Mouse (Mus musculus) CD4-positive, CD25-positive, alpha-beta regulatory T cell, adult 2 months (primary cell): ENCODE data around the gene Pknox2.

Experiments
- DNase-seq: peaks from one replicate; pipeline ENCODE4 v3.0.0-alpha.2; 2012; ENCODE audit warnings: low read depth, low spot score

Gene Pknox2

DNA sequence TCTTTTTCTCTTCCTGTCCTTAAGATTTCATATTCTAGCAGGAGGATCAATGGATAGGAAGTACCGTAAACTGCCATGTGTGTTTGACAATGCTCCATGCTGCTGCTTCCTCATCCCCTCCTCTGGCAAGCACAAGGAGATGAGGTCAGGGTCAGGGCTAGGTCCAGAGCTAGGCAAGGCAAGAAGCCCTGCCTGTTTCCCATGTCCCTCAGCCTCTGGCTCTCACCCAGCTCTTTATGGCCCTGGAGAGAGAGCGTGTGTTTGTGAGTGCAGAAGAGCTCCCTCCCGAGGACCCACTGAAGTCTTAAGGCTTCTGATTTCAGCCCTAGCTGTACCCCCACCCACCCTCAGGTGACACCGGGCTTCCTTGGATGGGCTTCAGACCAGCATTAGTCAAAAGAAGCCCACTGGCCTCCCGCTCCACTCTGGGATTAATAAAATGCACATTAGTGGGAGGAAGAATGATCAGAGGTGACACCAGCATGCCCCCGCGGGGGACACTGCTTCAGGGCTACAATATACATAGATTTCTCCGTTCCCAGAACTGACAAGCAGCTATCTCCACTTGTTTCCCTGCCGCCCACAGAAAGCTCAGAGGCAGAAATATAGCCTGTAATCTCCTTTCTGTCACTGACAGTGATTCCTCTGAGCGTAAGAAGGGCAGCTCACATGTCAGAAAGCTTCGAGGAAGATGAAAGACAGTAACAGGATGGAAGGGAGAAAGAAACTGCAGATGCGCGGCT is 156.4 kb downstream of the Pknox2 start:
- no peak for DNase-seq

DNA sequence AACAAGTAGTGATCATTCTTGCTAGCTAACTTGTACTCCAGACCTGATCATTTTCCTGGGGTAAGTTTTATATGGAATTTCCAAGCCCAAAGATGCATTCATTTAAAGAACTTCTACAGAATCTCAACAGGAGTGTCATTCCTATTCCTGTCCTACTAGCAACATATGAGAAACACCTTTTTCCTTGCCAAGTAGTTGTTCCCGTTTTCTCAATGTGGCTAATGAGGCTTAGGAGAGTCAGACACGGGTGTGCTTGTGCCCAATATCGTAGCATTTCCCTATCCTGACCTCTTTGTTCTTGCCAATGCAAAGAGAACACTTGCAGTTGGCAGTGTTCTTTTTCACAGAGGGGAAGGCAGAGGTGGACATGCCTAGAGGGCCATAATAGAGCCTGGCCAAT is 157.2 kb downstream of the Pknox2 start:
- DNase-seq = no peak

DNA sequence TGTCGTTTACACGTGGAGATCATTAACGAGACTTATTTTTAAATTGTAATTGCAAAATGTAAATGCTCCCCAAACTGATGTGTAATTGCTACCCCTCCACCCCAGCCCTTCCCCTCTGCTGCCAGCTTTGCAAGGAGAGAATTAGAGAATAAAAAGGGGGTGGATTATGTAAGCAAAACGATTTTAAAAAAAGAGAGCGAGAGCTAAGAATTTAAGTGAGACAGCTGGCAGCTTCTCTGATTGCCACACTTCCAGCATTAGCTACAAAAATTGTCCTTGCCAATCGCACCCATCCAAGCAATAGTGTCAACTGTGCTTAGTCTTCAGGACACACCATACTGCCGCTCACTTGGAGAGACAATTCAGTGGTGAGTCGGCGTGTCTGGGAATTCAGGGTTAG is 162.0 kb downstream of the Pknox2 start:
- DNase-seq = no peak

DNA sequence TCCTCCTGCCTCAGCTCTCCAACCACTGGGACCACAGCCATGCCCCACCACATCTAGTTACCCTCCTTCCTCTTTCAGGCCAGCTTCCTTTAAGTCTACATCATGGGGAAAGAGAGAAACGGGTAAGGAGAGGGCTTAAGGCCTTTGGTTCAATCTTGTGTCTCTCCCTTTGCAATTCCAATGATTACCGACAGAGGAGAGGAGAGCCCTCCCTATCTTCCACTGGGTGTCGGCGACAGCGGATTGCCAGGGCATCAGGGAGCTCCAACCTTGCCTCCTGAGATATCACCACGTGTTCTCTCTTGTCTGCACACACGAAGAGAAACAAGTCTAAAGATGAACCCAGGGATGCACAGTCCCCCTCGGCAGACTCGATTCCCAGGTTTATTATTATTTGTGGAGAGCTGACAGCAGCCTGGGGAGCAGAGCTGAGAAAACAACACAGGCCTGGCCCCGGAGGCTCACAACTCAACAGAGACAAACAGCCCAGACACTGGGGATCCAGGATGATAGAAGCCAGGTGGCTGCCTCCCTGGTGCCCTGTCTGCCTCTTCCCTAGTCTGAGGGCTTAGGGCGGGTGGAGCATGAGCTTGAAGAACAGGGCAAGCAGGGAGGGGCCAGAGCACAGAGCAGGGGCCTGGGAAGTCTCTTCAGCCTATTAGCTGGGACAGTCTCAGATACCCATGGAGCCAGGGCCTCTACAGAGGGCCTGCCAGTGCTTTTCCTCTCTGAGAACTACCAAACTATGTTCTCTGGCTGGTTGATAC is 170.4 kb downstream of the Pknox2 start:
- no peak for DNase-seq

DNA sequence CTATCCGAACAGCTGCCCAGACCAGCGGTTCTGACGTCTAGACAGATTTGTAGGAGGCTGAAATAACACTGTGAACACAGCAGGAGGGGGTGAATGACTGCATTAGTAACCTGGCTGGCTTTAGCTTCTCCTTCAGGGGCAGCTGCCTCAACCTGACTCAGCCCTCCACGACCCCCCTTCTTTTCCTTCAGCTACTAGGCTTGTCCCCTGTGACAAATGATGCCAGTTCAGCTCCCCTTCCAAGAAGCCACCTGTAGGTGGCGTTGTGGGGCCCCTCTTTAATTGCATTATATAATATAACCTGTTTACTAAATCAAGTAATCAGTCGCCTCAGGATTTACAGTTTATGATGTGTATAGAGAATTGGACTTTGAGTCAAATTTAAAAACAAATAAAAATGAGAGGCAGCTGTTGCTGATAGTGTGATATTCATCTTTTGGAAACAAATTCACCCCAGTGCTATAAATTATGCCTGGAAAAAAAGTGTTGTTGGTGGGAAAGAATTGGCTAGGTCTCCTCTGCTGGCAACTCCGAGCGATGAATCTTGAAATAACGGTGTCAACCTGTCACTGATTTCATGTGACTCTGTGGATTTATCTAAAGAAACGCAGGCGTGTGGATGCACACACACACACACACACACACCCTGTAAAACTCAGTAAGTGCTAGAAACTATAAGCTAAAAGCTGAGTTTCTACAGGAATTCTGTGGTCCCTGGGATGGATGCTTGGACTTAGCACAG is 173.6 kb downstream of the Pknox2 start:
- DNase-seq = no peak

DNA sequence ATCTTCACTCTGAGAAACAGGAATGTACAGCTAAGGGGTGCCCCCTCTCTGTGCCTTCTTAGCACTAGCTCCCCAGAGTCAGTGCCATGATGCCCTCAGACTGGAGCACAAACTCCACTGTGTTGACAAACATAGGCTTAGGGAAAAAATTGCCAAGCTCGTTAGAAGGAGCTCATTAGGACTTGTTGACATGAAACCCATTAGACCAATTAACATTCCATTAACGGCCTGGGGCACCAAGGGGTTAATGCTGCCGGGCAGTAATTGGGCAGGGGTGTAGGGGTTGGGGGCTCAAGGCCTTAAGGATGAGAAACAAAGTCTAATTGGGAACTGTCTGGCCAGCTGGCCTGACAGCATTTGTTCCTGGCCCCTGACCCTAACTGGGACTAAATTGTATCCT is 175.1 kb downstream of the Pknox2 start:
- DNase-seq = no peak

DNA sequence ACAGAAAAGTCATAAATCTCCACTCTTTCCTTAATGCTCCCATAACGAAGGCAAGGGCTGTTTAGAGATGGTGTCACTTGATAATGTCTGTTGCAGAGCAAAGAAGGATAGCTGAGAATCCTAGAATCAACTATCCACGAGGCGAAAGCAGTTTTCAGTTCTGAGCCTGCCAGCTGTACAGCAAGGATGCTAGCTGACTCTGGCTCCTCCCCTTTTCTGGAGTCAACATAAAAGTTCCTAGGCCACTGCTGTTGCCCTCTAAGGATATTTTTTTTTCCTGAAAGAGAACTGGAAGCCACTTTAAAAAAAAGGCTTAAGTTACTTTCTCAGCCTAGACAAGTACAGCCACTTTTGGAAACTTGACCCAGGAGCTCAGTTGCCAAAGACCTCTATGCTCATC is 176.1 kb downstream of the Pknox2 start:
- no peak for DNase-seq

DNA sequence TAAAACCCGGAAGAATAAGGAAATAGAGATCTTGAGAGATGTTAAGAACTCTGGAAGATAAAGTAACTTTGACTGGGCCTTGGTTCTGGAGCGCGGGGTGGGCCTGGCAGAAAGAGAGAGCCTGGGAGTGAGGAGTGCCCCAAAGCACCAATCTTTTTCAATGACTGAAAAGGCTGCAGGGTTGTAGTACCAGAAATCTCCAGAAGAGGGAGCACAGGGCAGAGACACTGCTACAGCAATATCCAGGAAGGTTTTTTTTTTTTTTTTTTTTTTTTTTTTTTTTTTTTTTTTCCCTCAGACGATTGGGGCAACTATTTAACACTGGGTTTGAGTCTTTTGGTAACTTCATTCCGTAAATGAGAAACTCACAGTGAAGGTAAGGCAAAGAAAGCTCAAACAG is 176.6 kb downstream of the Pknox2 start:
- DNase-seq = peak; percentile 79

DNA sequence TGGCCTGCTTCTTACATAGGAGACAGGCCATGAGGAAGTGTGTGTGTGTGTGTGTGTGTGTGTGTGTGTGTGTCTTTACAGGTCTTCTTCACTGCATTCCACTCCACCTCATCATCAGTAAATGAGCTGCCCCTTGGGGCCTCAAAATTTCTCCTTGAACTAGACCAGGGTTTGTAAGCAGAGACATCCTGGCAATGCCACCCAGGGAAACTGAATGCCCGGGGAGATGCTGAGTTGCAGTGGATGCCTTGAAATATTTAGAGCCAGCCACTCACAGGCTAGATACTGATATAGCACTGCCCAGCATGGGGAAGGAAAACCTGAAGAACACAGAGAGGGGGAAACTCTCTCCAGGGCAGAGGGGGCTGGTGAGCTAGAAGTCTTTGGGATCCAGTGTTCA is 178.1 kb downstream of the Pknox2 start:
- no peak for DNase-seq

DNA sequence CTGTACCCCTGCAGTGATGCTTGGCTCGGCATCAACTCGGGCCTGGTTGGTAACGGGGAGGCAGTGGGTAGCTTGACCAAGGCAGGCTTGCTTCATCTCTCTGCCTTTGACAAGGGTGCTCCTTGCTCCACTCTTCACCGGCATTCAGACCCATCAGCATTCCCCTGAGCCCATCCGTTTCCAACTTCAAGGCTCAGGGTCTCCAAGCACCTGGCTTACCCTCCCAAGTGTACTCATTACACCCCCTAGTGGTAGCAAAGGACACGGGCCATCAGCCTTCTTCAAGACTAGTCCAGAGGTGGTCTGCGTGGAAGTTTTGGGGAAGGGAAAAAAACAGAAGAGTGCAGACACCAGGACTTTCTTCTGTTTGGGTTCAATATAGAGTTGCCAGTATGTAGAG is 178.5 kb downstream of the Pknox2 start:
- DNase-seq = peak; percentile 52

DNA sequence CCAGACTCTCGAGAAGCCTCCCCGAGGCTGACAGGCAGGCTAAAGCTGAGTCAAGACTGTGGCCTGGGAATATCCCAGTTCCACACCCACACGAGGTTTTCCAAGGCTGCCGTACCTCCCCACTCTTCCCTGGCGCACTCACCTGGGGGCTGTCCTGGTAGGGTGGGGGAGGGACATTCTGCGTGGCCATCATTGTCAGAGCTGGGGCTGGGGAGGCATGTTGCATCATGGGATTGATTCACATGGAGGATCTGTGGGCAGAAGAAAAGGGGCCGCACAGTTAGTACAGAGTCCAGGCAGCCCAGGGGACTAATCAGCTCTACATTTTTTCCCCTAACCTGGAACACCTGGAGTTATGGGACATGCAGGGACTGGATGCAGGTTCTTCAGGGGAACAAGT is 179.0 kb downstream of the Pknox2 start:
- no peak for DNase-seq

DNA sequence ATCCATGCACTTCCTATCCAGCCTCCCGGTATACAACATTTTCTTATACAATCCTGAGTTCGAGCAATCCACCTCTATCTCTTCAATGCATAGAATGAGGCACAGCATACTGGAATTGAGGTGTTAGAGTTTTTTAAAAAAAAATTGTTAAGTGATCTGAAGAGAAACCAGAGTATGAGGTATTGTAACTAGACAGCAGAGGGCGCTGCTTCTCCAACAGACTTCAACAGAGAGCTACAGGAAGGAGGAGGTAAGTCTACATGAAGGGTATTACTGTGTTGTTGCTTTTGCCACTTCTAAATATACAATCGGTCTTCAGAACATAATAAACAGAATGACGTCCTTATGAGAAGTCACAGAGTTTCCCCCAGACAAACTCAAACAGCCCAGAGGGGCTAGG is 181.5 kb downstream of the Pknox2 start:
- DNase-seq = peak; percentile 43

DNA sequence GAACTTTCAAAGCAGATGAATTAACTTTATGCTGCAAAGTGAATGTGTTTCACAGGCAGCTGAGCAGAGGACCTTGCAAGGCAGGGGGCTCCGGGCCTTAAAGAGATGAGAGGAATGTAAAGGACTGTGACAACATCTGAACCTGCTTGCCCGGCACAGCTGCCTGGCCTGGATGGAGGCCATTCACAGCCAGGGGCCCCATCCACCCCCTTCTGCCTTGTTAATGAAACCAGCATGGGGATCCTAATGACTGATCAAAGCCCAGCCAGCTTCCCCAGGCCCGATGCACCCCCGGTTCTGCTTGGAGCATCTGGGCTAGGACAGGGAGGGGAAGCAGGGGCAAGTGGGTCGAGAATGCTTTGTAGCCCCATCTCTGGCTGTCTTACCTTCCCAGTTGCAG is 183.0 kb downstream of the Pknox2 start:
- DNase-seq = no peak

DNA sequence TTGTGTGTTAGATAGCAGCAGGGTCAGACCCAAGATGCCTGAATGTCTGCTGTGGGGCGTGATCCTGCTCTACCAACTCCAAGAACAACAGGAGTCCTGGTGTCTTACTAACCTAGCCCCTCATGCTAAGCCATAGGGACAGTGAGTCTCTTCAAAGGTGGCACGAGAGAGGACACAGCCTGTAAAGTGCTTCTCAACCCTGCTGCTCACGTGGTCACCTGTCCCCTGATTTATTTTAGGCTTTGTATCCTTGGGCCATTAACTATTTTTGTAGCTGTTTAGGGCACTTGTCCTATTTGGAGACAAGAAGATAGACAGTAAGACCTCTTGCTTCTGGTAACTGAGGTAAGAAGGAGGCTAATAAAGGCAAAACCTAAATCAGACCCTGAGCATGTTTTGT is 183.7 kb downstream of the Pknox2 start:
- DNase-seq = no peak

DNA sequence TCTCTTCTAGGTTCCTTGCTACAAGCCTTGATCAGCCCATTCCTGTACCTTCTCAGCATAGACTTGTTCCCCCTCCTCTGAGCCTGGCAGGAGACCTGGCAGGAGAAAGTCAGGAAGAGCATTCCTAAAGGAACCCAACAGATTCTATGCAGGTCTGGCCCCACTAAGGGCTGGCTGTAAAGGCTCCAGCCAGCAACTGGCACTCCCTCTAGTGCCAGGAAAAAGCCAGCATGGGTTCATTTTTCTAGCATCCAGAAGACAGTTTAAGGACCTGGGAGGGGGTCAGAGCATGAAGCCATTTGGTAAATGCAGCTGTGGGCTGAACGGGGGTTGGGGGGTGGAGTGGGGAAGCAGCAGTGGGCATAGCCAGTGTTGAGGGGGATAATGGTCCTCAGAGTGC is 185.3 kb downstream of the Pknox2 start:
- no peak for DNase-seq

DNA sequence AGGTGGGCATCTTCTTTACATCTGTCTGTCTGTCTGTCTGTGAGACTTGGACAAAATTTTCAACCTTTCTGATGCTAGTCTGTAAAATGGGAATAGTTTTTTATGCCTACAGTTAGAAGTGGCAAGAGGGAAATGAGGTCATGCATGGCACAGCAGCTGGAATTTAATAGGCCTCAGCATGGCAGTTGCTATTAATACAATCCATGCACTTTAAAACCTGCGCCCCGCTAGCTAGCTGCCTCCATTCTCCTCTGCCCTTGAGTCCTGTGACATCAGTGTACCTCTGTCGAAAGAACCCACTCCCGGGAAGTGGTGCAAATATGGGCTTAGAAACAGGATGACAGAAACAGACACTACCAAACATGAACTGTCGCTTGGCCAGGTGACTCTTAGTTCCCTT is 186.1 kb downstream of the Pknox2 start:
- DNase-seq = no peak

DNA sequence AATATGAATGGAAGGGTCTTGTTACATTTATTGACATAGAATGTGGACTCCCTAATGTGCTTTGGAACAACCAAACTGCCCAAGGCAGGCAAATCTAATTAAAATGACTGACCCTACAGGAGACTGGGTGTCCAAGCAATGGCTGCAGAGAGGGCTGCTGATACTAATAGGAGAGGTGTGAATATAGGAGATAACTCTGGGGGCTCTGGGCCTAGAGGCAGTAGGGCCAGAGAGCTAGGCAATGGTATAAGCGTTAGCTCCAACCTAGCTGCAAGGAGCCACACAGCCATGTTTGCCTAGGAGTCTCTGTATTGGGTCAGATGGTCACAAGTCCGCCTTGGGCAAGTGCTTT is 196.1 kb downstream of the Pknox2 start:
- no peak for DNase-seq

DNA sequence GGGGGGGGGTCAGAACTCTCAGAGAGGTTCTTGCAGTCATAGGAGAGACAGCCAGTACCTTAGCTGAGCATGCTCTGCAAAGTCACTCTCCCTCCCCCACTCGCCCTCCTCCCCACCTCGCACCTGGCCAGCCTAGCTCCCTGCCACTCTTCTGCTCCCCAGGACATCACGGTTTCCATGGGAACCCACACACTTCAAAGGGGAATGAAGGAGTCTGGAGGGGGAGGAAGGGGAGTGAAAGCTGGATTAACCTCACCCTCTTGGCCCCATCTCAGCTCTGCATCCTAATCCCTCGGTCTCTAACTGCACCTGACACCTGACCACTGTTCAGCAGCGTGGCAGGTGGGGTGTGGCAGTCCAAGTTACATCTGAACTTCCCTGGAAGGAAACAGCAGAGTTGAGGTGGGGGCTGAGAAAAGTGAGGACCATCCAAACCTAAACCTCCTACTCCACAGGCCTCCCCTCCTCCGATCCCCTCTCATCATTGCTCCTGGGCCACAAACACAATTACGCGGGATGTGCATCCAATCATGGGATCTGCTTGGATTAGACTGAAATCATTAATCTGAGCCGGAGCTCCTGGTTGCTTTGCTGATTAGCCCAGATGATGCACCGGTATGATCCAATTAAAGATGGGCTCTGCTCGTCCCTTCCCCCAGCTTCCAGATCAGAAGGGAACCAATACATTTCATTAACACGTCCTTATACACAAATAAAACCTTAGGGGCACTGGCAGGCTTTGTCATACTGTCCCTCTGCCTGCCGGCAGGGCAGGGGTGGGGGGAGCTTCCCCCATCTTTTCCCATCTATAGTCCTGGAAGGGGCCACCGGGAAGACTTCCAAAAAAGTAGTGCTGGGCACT is 196.7 kb downstream of the Pknox2 start:
- no peak for DNase-seq

DNA sequence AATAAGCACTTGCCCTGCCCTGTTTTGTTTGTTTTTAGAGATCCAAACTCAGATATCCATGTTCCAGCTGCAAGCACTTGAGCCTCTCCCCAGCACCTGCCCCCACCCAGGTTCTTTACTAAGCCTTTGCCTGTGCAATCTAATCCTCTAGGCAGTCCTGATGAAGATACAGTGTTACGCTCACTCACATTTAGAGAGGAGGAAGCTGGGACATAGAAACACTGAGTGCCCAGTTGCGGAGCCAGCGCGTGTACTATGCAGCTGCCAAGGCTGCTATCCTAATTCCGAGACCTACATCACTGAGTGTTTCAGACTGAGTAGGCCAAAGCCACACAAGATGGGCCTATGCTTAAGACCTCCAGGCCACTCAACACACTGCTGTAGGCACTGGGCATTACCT is 199.0 kb downstream of the Pknox2 start:
- DNase-seq = no peak

DNA sequence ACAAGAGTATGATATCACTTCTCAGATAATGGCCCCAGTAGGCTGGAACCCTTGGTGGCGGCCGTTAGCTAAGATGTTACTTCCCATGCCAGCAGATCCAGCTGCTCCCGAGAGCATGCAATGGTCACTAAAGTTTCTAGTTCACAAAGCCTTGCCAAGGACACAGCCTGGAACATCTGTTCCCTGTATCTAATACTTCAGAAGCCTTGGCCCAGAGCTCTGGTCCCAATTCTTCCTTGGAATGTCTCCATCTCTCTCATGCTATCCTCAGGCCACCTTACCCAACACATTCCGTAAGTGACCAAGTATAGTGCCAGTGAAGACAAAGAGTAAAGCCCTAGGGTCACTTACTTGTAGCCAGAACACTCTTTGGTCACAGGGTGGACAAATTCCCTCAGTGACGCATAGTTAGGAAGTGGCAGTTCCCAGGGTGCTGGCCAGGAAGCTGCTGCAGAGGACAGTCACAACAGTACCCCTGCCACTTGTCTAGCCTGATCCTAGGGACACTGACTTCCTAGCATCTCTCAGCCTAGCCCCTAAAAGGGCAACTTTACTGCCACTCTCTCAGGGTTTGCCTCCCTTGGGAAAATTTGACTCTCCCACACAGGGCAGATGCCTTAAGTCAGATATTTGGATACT is 200.0 kb downstream of the Pknox2 start:
- no peak for DNase-seq

DNA sequence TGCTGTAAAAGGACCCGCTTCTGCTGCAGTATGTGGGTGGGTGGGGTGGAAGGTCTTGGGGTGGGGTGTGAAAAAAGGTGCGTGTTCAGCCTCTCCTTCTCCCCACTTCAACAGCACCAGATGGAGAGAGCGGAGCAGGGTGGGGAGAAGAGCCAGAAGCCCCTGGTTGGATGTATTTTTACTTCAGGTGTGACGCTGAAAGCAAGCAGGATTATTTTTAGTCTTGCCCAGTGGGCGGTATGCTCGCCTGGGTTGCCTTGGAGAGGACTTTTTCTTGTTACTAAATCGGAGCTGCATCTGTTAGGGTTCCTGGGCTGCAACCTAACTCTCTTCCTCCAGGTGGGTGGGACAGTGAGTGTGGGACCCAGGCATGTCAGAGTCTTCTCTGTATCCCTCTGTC is 202.4 kb downstream of the Pknox2 start:
- no peak for DNase-seq
